Mouse (Mus musculus) left cerebral cortex, postnatal 10 days (tissue): ENCODE data around the gene Vmn1r107. TPM values are rescaled to one million over a fixed set of nuclear protein-coding genes. Genes with fewer than 3 reads are reported as not detected.
"Not testable (repeated sequence)": the region's sequence is repeated elsewhere in the genome, so short reads cannot be mapped to it uniquely, and the experiment has no call there.

Experiments
- DNase-seq, 2 experiments: peaks; one replicate each; pipeline ENCODE4 v3.0.0; 2021 to 2022; ENCODE audit warnings: low spot score in 2 of 2, mixed read lengths in 1 of 2; ENCODE audit errors: extremely low spot score in 1 of 2
- intact Hi-C: fragments of 180-260 bp; cut with DNase I; formaldehyde crosslinking; loops from one replicate; pipeline ENCODE4 v1.15.1; 2025
- total RNA-seq, 2 experiments: library from RNA; stranded (reverse); gene quantifications; 2 replicates each; pipeline ENCODE4 v1.2.3; 2021

Vmn1r107 gene
- not detected for total RNA-seq

GRCm38 (mm10) chr7:20668618-20669017 is at the start of gene Vmn1r107:
Vmn1r107 (plus strand) TSS chr7:20668918.
- intact Hi-C loops, DNase-seq: not testable (repeated sequence)

GRCm38 (mm10) chr7:20703116-20703515 is 34.4 kb downstream of the Vmn1r107 start, which contains the start of gene Vmn1r111:
Vmn1r111 (minus strand) TSS chr7:20703216.
- DNase-seq, intact Hi-C loops: not testable (repeated sequence)

Other genes with a start within 250 kb of the Vmn1r107 start
- not detected for gene Vmn1r101, start 226.3 kb upstream of the Vmn1r107 start, total RNA-seq
- not detected for gene Gm10670, start 194.0 kb upstream of the Vmn1r107 start, total RNA-seq
- gene Vmn1r103, start 158.4 kb upstream of the Vmn1r107 start, total RNA-seq, result not detected
- not detected for gene Vmn1r104, start 135.1 kb upstream of the Vmn1r107 start, total RNA-seq
- not detected for gene Gm5726, start 123.2 kb upstream of the Vmn1r107 start, total RNA-seq
- gene Gm4141, start 92.7 kb upstream of the Vmn1r107 start, total RNA-seq, result not detected
- not detected for gene Gm4513, start 69.9 kb upstream of the Vmn1r107 start, total RNA-seq
- not detected for gene Vmn1r111, start 34.3 kb downstream of the Vmn1r107 start, total RNA-seq
- not detected for gene Gm10668, start 61.7 kb downstream of the Vmn1r107 start, total RNA-seq
- not detected for gene Vmn1r112, start 102.3 kb downstream of the Vmn1r107 start, total RNA-seq
- gene Vmn1r113, start 118.4 kb downstream of the Vmn1r107 start, total RNA-seq, result not detected
- gene Vmn1r114, start 143.3 kb downstream of the Vmn1r107 start, total RNA-seq, result not detected
- not detected for gene Vmn1r115, start 176.1 kb downstream of the Vmn1r107 start, total RNA-seq
- gene Vmn1r116, start 203.3 kb downstream of the Vmn1r107 start, total RNA-seq, result not detected
- gene Vmn1r117, start 215.2 kb downstream of the Vmn1r107 start, total RNA-seq, result not detected
- gene Vmn1r118, start 243.4 kb downstream of the Vmn1r107 start, total RNA-seq, result not detected